Mouse (Mus musculus): ENCODE measurements around the gene Erg. TPM values are rescaled to one million over a fixed set of nuclear protein-coding genes. Genes with fewer than 3 reads are reported as not detected.

Gene Erg
- polyA plus RNA-seq, 1 experiment from 2014 or later: 2.1 TPM

GRCm38 (mm10) chr16:95461941-95462340, 124.5 kb downstream of the Erg start:
- no peak overlapping the region for H3K27ac ChIP-seq (ENCODE audit: low read length)
- no peak overlapping the region for H3K4me2 ChIP-seq (ENCODE audit: low read depth, low read length)
- H3K4me1 ChIP-seq (ENCODE audit: control insufficient read depth, low read depth, low read length): no peaks in the 10 kb centered on the region
- no peak for ATAC-seq (ENCODE audit: low read depth)
- no peak overlapping the region for H3K9ac ChIP-seq (ENCODE audit: low read depth, low read length)
- H3K9me3 ChIP-seq (replicated peaks; ENCODE audit: control insufficient read depth, low read length): no peaks in the 10 kb centered on the region
- no peak overlapping the region for H3K4me3 ChIP-seq (ENCODE audit: low read depth, low read length)
- no peaks in the 10 kb centered on the region for H3K36me3 ChIP-seq (ENCODE audit: control insufficient read depth, insufficient read depth)
- 53% methylated on average over 7 of the region's 7 CpGs for WGBS (ENCODE audit: insufficient replicate concordance)
- H3K27me3 ChIP-seq (ENCODE audit: control insufficient read depth, insufficient read depth, low read depth, low read length): peaks cover 9% of the 10 kb centered on the region

GRCm38 (mm10) chr16:95460336-95460735, 126.1 kb downstream of the Erg start:
- no peaks in the 10 kb centered on the region for H3K9me3 ChIP-seq (replicated peaks; ENCODE audit: control insufficient read depth, low read length)
- no peak overlapping the region for H3K27ac ChIP-seq (ENCODE audit: low read length)
- no peak overlapping the region for H3K4me2 ChIP-seq (ENCODE audit: low read depth, low read length)
- peaks cover 9% of the 10 kb centered on the region for H3K27me3 ChIP-seq (ENCODE audit: control insufficient read depth, insufficient read depth, low read depth, low read length)
- H3K4me3 ChIP-seq (ENCODE audit: low read depth, low read length): no peak overlapping the region
- no peak for ATAC-seq (ENCODE audit: low read depth)
- H3K4me1 ChIP-seq (ENCODE audit: control insufficient read depth, low read depth, low read length): no peaks in the 10 kb centered on the region
- no peak overlapping the region for H3K9ac ChIP-seq (ENCODE audit: low read depth, low read length)
- no peaks in the 10 kb centered on the region for H3K36me3 ChIP-seq (ENCODE audit: control insufficient read depth, insufficient read depth)
- WGBS (ENCODE audit: insufficient replicate concordance): 55% methylated on average over 2 of the region's 2 CpGs

GRCm38 (mm10) chr16:95459325-95459691, 127.1 kb downstream of the Erg start:
- H3K27me3 ChIP-seq (ENCODE audit: control insufficient read depth, insufficient read depth, low read depth, low read length): peaks cover 9% of the 10 kb centered on the region
- ATAC-seq (ENCODE audit: low read depth): peak; percentile 30; the same call in 1 of the 2 replicates
- H3K27ac ChIP-seq (ENCODE audit: low read length): no peak overlapping the region
- H3K4me2 ChIP-seq (ENCODE audit: low read depth, low read length): no peak overlapping the region
- WGBS (ENCODE audit: insufficient replicate concordance): 14% methylated on average over 5 of the region's 5 CpGs
- H3K4me1 ChIP-seq (ENCODE audit: control insufficient read depth, low read depth, low read length): no peaks in the 10 kb centered on the region
- no peaks in the 10 kb centered on the region for H3K36me3 ChIP-seq (ENCODE audit: control insufficient read depth, insufficient read depth)
- H3K9me3 ChIP-seq (replicated peaks; ENCODE audit: control insufficient read depth, low read length): no peaks in the 10 kb centered on the region
- H3K4me3 ChIP-seq (ENCODE audit: low read depth, low read length): no peak overlapping the region; the same call in 1 of the 2 replicates
- H3K9ac ChIP-seq (ENCODE audit: low read depth, low read length): no peak overlapping the region

DNA sequence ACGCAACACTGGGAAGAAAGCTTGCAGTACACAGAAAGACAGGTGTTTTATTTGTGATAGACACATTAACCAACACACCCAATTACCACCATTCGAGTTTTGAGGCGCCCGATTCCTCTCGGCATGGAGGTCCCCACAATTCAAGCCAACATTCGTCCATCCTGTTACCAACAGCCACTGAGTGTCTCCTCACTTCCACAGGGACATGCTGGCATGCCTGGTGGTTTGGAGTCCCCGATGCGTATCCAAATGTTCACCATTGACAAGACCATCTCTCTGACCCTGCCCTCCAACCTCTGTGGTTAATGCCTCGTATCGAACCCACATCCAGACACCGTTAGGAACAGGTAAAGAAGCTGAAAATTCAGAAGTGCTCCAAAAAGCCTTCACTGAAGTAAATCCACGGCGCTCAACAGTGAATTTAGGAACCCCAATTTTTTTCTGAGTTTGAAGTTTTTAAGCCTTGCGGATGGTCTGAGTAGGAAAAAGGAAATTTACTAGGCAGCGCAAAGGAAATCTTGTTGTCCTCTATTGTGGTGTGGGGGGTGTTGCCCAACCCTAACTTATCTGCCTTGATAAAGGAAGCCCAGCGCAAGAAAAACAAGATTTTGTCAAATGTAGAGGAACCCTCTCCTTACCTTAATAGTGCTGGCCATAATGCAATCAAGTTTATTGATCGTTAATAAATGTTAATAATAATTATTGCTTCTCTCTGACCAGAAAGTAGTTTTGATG, 127.6 kb downstream of the Erg start:
- Histone ChIP-seq H3K9ac (ENCODE audit: low read depth, low read length) (peak overlapping the region; percentile 31; the same call in 1 of the 2 replicates), H3K9me3 (replicated peaks; ENCODE audit: control insufficient read depth, low read length) (no peaks in the 10 kb centered on the region), H3K4me2 (ENCODE audit: low read depth, low read length) (no peak overlapping the region), H3K4me1 (ENCODE audit: control insufficient read depth, low read depth, low read length) (no peaks in the 10 kb centered on the region), H3K36me3 (ENCODE audit: control insufficient read depth, insufficient read depth) (no peaks in the 10 kb centered on the region), H3K4me3 (ENCODE audit: low read depth, low read length) (peak overlapping the region; percentile 36), H3K27ac (ENCODE audit: low read length) (peak overlapping the region; percentile 45), H3K27me3 (ENCODE audit: control insufficient read depth, insufficient read depth, low read depth, low read length) (peaks cover 9% of the 10 kb centered on the region)
- ATAC-seq (ENCODE audit: low read depth): no peak
- 14% methylated on average over 17 of the region's 17 CpGs for WGBS (ENCODE audit: insufficient replicate concordance)

GRCm38 (mm10) chr16:95457006-95457405, 129.4 kb downstream of the Erg start:
- peak overlapping the region; percentile 36 for H3K4me3 ChIP-seq (ENCODE audit: low read depth, low read length)

DNA sequence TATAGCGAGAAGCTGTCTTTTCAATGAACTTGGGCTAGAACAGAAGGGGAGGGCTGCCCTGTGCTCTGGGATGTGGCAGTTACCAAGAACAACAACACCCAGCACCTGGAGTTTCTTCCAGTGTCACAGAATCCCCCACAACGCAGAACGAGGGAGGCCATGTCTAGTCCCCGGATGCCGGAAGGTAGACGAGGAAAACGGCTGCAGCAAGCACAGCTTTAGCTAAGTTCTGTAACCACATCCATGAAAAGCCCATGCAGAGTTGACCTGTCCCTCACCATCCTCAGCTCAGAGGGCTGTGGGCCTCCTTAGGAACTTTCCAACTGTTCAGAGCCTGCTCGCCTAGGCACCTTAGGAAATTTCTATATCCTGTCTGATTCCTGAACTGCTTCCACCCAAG, 130.5 kb downstream of the Erg start:
- no peaks in the 10 kb centered on the region; the same call in 1 of the 2 replicates for H3K4me1 ChIP-seq (ENCODE audit: control insufficient read depth, low read depth, low read length)
- no peak overlapping the region for H3K27ac ChIP-seq (ENCODE audit: low read length)
- H3K27me3 ChIP-seq (ENCODE audit: control insufficient read depth, insufficient read depth, low read depth, low read length): peaks cover 9% of the 10 kb centered on the region
- ATAC-seq (ENCODE audit: low read depth): no peak
- H3K9me3 ChIP-seq (replicated peaks; ENCODE audit: control insufficient read depth, low read length): no peaks in the 10 kb centered on the region
- 21% methylated on average over 8 of the region's 8 CpGs for WGBS (ENCODE audit: insufficient replicate concordance)
- no peaks in the 10 kb centered on the region for H3K36me3 ChIP-seq (ENCODE audit: control insufficient read depth, insufficient read depth)
- H3K4me2 ChIP-seq (ENCODE audit: low read depth, low read length): 0 out of 2 replicates have a peak overlapping the region, but pooled peaks have one; percentile 10
- no peak overlapping the region for H3K9ac ChIP-seq (ENCODE audit: low read depth, low read length)
- peak overlapping the region; percentile 36 for H3K4me3 ChIP-seq (ENCODE audit: low read depth, low read length)

More at GRCm38 (mm10) chr16:95457006-95457405, 129.4 kb downstream of the Erg start:
- Histone ChIP-seq H3K27me3 (ENCODE audit: control insufficient read depth, insufficient read depth, low read depth, low read length) (peaks cover 9% of the 10 kb centered on the region), H3K36me3 (ENCODE audit: control insufficient read depth, insufficient read depth) (no peaks in the 10 kb centered on the region), H3K27ac (ENCODE audit: low read length) (no peak overlapping the region), H3K4me1 (ENCODE audit: control insufficient read depth, low read depth, low read length) (no peaks in the 10 kb centered on the region), H3K4me2 (ENCODE audit: low read depth, low read length) (no peak overlapping the region), H3K9me3 (replicated peaks; ENCODE audit: control insufficient read depth, low read length) (no peaks in the 10 kb centered on the region), H3K9ac (ENCODE audit: low read depth, low read length) (peak overlapping the region; percentile 8; the same call in 1 of the 2 replicates)
- WGBS (ENCODE audit: insufficient replicate concordance): 29% methylated on average over 3 of the region's 3 CpGs
- no peak for ATAC-seq (ENCODE audit: low read depth)

- H3K4me2 ChIP-seq (ENCODE audit: low read depth, low read length): peak overlapping the region; percentile 8; the same call in 1 of the 2 replicates
- no peak for ATAC-seq (ENCODE audit: low read depth)
- H3K27me3 ChIP-seq (ENCODE audit: control insufficient read depth, insufficient read depth, low read depth, low read length): peaks cover 9% of the 10 kb centered on the region
- no peaks in the 10 kb centered on the region; the same call in 1 of the 2 replicates for H3K4me1 ChIP-seq (ENCODE audit: control insufficient read depth, low read depth, low read length)
- H3K4me3 ChIP-seq (ENCODE audit: low read depth, low read length): peak overlapping the region; percentile 36; the same call in 1 of the 2 replicates
- no peaks in the 10 kb centered on the region for H3K9me3 ChIP-seq (replicated peaks; ENCODE audit: control insufficient read depth, low read length)
- no peak overlapping the region for H3K27ac ChIP-seq (ENCODE audit: low read length)
- H3K9ac ChIP-seq (ENCODE audit: low read depth, low read length): no peak overlapping the region; the same call in 1 of the 2 replicates
- 52% methylated on average over 5 of the region's 5 CpGs for WGBS (ENCODE audit: insufficient replicate concordance)
- no peaks in the 10 kb centered on the region for H3K36me3 ChIP-seq (ENCODE audit: control insufficient read depth, insufficient read depth)
Observed at GRCm38 (mm10) chr16:95455461-95455860, 130.9 kb downstream of the Erg start.

- Histone ChIP-seq H3K4me1 (ENCODE audit: control insufficient read depth, low read depth, low read length) (no peaks in the 10 kb centered on the region; the same call in 1 of the 2 replicates), H3K9ac (ENCODE audit: low read depth, low read length) (no peak overlapping the region), H3K9me3 (replicated peaks; ENCODE audit: control insufficient read depth, low read length) (no peaks in the 10 kb centered on the region), H3K27ac (ENCODE audit: low read length) (no peak overlapping the region; the same call in 1 of the 2 replicates), H3K4me2 (ENCODE audit: low read depth, low read length) (no peak overlapping the region), H3K27me3 (ENCODE audit: control insufficient read depth, insufficient read depth, low read depth, low read length) (no peaks in the 10 kb centered on the region), H3K4me3 (ENCODE audit: low read depth, low read length) (no peak overlapping the region), H3K36me3 (ENCODE audit: control insufficient read depth, insufficient read depth) (no peaks in the 10 kb centered on the region)
- WGBS (ENCODE audit: insufficient replicate concordance): 32% methylated on average over 8 of the region's 8 CpGs
- ATAC-seq (ENCODE audit: low read depth): 0 out of 2 replicates have a peak, but pooled peaks have one; percentile 27
Observed at GRCm38 (mm10) chr16:95452411-95452810, 134.0 kb downstream of the Erg start.

DNA sequence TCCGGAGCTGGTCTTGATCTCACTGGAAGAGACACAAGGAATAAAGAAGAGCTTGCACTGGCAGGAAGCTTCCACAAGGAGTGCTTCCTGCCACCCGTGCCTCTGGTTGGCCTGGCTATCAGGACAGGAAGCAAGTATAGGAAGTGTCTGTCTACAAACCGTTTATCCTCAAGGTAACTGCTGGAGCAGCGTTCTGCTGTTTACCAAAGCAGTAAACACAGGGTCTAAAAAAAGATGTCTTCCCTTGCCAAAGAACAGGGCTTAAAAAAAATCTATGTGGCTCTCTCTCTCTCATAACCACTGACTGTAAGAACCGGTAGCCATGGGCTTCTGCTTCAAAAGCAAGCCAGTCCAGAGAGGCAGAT, 137.1 kb downstream of the Erg start:
- 14% methylated on average over 5 of the region's 5 CpGs for whole genome bisulfite sequencing (ENCODE audit: insufficient replicate concordance)
- peak overlapping the region; percentile 45 for H3K27ac ChIP-seq (ENCODE audit: low read length)
- H3K9me3 ChIP-seq (replicated peaks; ENCODE audit: control insufficient read depth, low read length): no peaks in the 10 kb centered on the region
- no peaks in the 10 kb centered on the region for H3K36me3 ChIP-seq (ENCODE audit: control insufficient read depth, insufficient read depth)
- H3K4me3 ChIP-seq (ENCODE audit: low read depth, low read length): no peak overlapping the region
- ATAC-seq (ENCODE audit: low read depth): peak; percentile 50; the same call in 1 of the 2 replicates
- H3K27me3 ChIP-seq (ENCODE audit: control insufficient read depth, insufficient read depth, low read depth, low read length): no peaks in the 10 kb centered on the region
- no peak overlapping the region for H3K9ac ChIP-seq (ENCODE audit: low read depth, low read length)
- no peak overlapping the region for H3K4me2 ChIP-seq (ENCODE audit: low read depth, low read length)
- no peaks in the 10 kb centered on the region; the same call in 1 of the 2 replicates for H3K4me1 ChIP-seq (ENCODE audit: control insufficient read depth, low read depth, low read length)

Measured in liver, embryonic 16.5 days (tissue).